Mouse (Mus musculus) forebrain, embryonic 12.5 days (tissue): Measurements from ENCODE around the gene 1700029I15Rik. TPM values are rescaled to one million over a fixed set of nuclear protein-coding genes. Genes with fewer than 3 reads are reported as not detected.

Experiments used
- ATAC-seq: fragments of 200-750 bp; cut with Nextera tagmentation; 2 replicates; pipeline ENCODE4 v1.8.0; 2017; ENCODE audit warnings: moderate TSS enrichment; ENCODE audit not compliant: low FRiP score
- H3K27ac ChIP-seq: fragments of 300-500 bp; sonication (generic); 2 replicates; pipeline ENCODE4 v1.5.1; 2016; ENCODE audit warnings: mild to moderate bottlenecking
- H3K27me3 ChIP-seq: fragments of 300-500 bp; sonication (generic); 2 replicates; pipeline ENCODE4 v1.6.1; 2016; ENCODE audit warnings: mild to moderate bottlenecking
- H3K36me3 ChIP-seq: fragments of 300-500 bp; sonication (generic); replicated peaks from 2 replicates; pipeline ENCODE4 v1.6.1; 2016; ENCODE audit warnings: mild to moderate bottlenecking
- H3K4me1 ChIP-seq: fragments of 300-500 bp; sonication (generic); 2 replicates; pipeline ENCODE4 v1.6.1; 2016
- H3K4me2 ChIP-seq: fragments of 300-500 bp; sonication (generic); 2 replicates; pipeline ENCODE4 v1.6.1; 2016; ENCODE audit warnings: mild to moderate bottlenecking, moderate library complexity
- H3K4me3 ChIP-seq: fragments of 300-500 bp; sonication (generic); replicated peaks from 2 replicates; pipeline ENCODE4 v1.5.1; 2016; ENCODE audit warnings: mild to moderate bottlenecking
- H3K9ac ChIP-seq: fragments of 300-500 bp; sonication (generic); 2 replicates; pipeline ENCODE4 v1.6.1; 2016; ENCODE audit warnings: mild to moderate bottlenecking
- H3K9me3 ChIP-seq: fragments of 300-500 bp; sonication (generic); 2 replicates; pipeline ENCODE4 v1.6.1; 2016
- WGBS: fragments of 180-500 bp; shearing (Covaris S2); methylation state at CpG from one replicate; pipeline ENCODE4 v1.1.7; 2016; 5-methylcytosine and 5-hydroxymethylcytosine counted together
- microRNA-seq: library from miRNA; unstranded; fragments of <30 nt; microRNA quantifications from one replicate; pipeline ENCODE4, GENCODE M21; 2017
- polyA plus RNA-seq: library from polyadenylated mRNA; unstranded; fragments of >200 nt; fragmentation: Nextera tagmentation; extraction: Ambion mirVana; gene quantifications from 2 replicates; pipeline ENCODE4 v1.2.1, GENCODE M21; 2016

The 1700029I15Rik gene
- polyA plus RNA-seq, 1 experiment from 2014 or later, result 5.6 TPM

- WGBS, result 60% methylated on average over 6 of the region's 6 CpGs
- peak overlapping the region; percentile 78 for H3K4me2 ChIP-seq
- no peak overlapping the region for H3K9ac ChIP-seq
- no peaks in the 10 kb centered on the region for H3K9me3 ChIP-seq
- H3K36me3 ChIP-seq, result no peaks in the 10 kb centered on the region
- 0 out of 2 replicates have a peak, but pooled peaks cover 9% of the 10 kb centered on the region for H3K27me3 ChIP-seq
- no peak overlapping the region for H3K4me3 ChIP-seq
- no peak overlapping the region for H3K27ac ChIP-seq
- ATAC-seq, result no peak
- peaks cover 41% of the 10 kb centered on the region for H3K4me1 ChIP-seq
These were observed 52.7 kb downstream of the 1700029I15Rik start for GRCm38 (mm10) chr2:92435023-92435422.

Small RNA genes lying within 50 kb of the gene (microRNA-seq; reads per million reads assigned to microRNA genes)
- gene Mir7000, result not detected

Other genes with a start within 250 kb of the 1700029I15Rik start
- gene Pex16, start 7.9 kb upstream of the 1700029I15Rik start, polyA plus RNA-seq, result 22.8 and 24.2 TPM in 2 replicates
- 5.3 and 5.5 TPM in 2 replicates for gene Large2, start 7.7 kb upstream of the 1700029I15Rik start, polyA plus RNA-seq
- 83.2 and 83.5 TPM in 2 replicates for gene Mapk8ip1, start 18.7 kb downstream of the 1700029I15Rik start, polyA plus RNA-seq
- gene Cry2, start 51.5 kb downstream of the 1700029I15Rik start, polyA plus RNA-seq, result 29.1 and 31.2 TPM in 2 replicates
- gene Slc35c1, start 78.0 kb downstream of the 1700029I15Rik start, polyA plus RNA-seq, result 9.5 and 10.0 TPM in 2 replicates
- 11.8 and 12.1 TPM in 2 replicates for gene Chst1, start 217.2 kb downstream of the 1700029I15Rik start, polyA plus RNA-seq